Mouse (Mus musculus) thymus, postnatal 14 days (tissue): ENCODE data around the gene Olfr1303.

Experiments used
- DNase-seq: peaks from one replicate; pipeline ENCODE4 v3.0.0; 2021

Olfr1303 gene

GRCm38 (mm10) chr2:111820240-111820639 lies at the start of gene Olfr1303:
Olfr1303 (minus strand) TSS chr2:111820340.
- DNase-seq: no peak

DNA sequence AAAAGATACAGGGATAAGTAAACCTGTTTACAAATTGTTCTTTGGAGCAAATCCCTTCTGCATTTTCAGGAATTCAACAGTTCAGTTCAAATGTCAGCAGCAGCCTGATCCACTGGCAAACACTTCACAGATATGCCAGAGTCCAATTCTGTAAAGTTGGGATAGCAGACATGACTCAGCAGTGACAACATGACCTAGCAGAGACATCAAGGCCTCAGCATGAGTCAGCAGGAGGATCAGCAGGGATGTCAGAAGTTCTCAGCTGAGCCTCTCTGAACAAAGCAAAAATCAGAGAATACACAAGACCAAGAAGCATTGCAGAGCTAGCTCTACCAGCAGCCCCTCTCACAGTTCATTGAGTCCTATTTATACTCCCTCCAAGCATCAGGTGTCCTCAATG lies 7.2 kb downstream of the Olfr1303 start:
- DNase-seq: no peak

DNA sequence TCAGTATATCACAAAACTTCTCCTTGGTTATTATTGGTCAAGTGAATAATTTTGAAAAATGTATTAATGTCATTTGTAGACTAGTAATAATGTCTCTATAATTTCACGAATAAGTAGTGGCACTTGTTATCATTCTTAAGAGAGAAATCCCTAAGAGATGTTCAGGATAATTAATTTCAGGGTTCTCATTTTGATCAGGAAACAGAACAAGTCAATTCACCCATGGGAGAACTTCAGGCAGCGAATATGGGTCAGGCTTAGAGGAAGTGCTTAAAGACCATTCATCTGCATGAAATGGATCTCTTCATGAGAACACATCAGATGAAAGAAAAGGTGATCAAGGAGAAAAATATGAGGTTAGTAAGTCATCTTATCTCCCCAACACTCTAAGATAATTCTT lies 43.0 kb downstream of the Olfr1303 start, which contains the start of gene Olfr1302:
Olfr1302 (plus strand) TSS at position 301 of the 400 bp plus-strand sequence.
- DNase-seq: no peak
